Mouse (Mus musculus): ENCODE data around the gene Psen1.
A peak's percentile ranks its signal among the peaks of the same experiment; 100 is the strongest.

DNA sequence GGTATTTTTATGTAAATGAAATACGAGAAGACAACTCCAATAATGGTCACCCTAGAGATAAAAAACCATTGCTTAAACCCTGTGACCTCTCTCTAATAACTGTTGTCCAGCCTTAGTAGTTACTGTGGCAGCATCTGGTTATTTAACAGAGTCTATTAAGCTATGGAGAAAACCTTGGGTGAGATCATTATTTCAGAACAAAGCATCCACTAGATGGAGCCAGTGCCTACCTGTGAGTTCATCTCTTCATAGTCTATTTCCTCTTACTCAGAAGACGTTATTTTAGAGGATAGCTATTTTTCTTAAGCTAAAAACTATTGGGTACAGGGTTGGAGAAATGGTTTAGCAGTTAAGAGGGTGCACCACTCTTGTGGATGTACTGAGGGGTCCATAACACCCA, 25.8 kb downstream of the Psen1 start:
- no peak for TF ChIP-seq POLR2A (IDR thresholded peaks at IDR 0.05; ENCODE audit: low read depth, low read length)
- peak; percentile 34; the same call in 1 of the 2 replicates for TF ChIP-seq CTCF (conservative IDR thresholded peaks at IDR 0.05; ENCODE audit: insufficient read depth, insufficient read length, low read depth, low read length)

Data from kidney, adult 2 months (tissue).